Mouse (Mus musculus) CD4-positive, CD25-positive, alpha-beta regulatory T cell, adult 2 months (primary cell): ENCODE data around the gene Tmx1.

Experiments
- DNase-seq: peaks from one replicate; pipeline ENCODE4 v3.0.0-alpha.2; 2012; ENCODE audit warnings: low read depth, low spot score

Gene Tmx1

DNA sequence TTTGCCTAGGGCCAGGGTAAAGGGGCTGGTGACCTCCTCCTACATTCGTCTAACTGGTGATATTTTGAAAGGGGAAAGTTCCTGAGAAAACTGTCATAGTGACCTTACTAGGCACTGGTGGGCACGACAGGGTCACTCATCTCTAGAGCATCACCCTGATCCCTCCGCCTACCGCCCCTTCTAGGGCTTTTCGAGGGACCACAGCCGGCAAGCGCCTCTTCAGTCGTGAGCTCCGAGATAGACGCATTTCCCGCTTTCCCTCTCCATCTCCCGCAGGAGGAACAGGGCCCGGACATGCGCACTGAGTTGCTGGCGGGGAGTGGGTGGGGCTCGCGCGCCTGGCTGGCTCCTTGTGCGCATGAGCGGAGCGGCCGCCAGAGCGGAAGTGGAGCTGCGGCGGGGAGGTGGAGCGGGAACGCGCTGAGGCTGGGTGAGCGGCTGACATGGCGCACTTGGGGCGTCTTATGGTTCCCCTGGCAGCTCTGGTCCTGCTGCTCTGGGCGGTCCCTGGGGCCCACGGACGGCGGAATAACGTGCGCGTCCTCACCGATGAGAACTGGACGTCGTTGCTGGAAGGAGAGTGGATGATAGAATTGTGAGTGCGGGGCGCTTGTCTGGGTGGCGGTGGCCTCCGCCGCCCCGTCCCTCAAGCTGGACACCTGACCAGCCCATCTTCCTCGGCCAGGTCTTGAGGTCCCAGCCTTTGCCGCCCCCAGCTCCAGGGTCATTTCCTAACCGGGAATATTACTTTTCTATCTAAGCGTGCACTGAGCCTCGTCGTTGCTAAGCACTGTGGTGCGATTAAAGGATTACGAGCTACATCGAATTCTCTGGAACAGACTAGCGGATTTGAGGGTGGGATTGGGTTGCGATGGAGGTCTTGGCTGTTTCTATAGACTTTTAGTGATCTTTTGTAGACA, at the start of gene Tmx1:
TSS of gene Tmx1 (plus strand) at position 370 of the 920 bp plus-strand sequence.
- peak; percentile 97 for DNase-seq

GRCm38 (mm10) chr12:70404327-70404726, 48.6 kb upstream of the Tmx1 start:
- no peak for DNase-seq

- no peak for DNase-seq
Observed at GRCm38 (mm10) chr12:70408396-70408795, 44.5 kb upstream of the Tmx1 start.

DNA sequence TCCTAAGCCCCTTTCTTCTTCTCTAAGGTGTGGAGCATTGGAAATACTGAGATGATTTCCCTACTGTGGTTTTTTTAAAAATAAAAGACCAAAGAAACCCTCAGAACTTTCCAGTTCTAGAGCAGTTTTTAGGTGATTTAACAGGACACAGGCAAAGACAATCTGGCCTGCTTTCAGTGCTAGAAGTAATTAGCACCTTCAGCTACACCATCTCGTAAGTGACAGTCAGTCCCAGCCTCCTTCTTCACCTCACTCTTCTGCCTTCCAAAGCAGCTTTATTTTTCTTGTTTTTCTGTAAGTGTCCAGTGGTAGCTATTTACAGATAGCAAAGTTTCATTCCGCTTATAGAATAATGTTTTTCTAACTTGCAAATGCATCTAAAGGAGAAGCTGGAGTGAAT, 43.3 kb upstream of the Tmx1 start:
- DNase-seq: no peak

DNA sequence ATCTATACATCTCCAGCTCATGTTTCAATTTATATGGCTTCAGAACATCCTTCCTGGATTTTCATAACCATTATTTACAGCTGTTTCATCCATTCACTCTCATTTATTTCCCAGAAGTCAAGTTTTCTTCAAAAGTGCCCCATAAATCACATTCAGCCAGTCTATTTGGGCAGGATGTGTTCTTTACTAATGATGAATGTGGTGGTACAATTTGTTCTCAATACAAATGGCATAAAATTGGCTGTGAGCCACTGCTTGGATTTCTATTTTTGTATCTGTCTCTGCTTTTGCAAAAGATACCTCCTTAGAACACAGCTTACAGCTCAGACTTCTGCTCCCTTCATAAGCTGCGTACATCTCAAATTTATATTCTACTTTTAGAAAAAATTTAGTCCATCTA, 32.7 kb upstream of the Tmx1 start:
- no peak for DNase-seq

DNA sequence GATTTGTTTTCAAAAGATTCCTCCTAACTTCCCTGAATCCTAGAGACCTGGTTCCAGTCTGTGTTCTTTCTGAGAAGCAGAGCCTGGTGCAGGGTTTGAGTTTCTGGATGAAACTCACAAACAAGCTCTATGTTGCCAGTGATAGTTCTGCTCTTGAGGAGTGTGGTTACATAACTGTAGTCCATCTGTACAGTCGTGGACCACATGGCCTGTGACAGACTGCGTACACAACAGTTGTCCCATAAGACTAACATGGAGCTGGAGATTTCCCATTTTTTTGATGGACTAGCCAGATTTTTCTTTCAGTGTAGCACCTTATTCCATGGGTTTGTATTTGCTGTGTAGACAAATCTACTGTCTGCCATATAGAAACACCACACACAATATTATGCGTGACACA, 31.9 kb upstream of the Tmx1 start:
- no peak for DNase-seq

- DNase-seq: no peak
Observed at GRCm38 (mm10) chr12:70422322-70423118, 30.4 kb upstream of the Tmx1 start.

DNA sequence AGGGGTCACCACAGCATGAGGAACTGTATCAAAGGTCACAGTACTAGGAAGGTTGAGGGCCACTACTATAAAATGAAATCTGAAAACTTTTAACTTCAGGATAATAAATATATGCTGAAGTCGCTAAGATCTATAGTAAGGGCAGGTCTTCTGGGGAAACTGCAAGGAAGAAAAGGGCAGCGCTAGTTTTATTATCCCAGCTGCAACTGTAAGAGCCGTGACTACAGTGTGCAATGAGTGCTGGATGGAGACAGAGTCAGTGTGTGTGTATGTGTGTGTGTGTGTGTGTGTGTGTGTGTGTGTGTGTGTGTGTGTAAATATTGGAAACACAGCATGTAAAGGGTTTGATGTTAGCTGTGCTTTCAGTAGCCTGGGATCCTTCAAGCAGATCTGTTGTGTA, 25.0 kb upstream of the Tmx1 start:
- no peak for DNase-seq

GRCm38 (mm10) chr12:70429637-70430036, 23.3 kb upstream of the Tmx1 start:
- no peak for DNase-seq

GRCm38 (mm10) chr12:70430307-70430950, 22.5 kb upstream of the Tmx1 start:
- peak; percentile 67 for DNase-seq

DNA sequence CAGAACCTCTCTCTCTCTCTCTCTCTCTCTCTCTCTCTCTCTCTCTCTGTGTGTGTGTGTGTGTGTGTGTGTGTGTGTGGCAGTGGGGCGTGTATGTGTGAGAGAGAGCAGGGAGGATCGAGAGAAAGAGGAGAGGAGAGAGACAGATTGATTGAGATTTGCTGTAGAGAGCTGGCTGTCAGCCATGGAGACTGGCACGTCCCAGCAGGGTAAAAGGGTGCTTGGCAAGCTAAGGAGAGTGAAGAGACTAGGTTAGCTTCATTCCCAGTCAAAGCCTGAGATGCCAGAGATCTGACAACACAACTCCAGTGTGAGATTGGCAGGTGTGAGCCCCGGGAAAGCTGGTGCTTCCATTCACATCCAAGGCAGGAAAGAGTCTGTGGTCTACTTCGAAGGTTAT, 21.5 kb upstream of the Tmx1 start:
- DNase-seq: no peak

DNA sequence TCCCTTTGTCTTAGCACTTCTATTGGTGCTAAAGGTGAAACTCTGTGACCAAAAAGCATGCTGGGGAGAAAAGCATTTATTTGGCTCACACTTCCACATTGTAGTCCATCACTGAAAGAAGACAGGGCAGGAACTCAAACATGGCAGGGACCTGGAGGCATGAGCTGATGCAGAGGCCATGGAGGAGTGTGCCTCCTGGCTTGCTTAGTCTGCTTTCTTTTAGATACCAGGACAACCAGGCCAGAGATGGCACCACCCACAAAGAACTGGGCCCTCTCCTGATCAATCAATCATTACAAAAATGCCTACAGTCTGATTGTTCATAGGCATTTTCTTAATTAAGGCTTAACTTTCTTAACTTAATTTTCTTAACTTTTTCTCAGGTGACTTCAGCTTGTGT, 2.9 kb upstream of the Tmx1 start:
- no peak for DNase-seq

- no peak for DNase-seq
Observed at GRCm38 (mm10) chr12:70451533-70451932, 1.4 kb upstream of the Tmx1 start.

GRCm38 (mm10) chr12:70452143-70452542, 752 bp upstream of the Tmx1 start:
- no peak for DNase-seq

GRCm38 (mm10) chr12:70455226-70455625, 2.3 kb downstream of the Tmx1 start:
- DNase-seq: no peak

- no peak for DNase-seq
Observed at GRCm38 (mm10) chr12:70459546-70459945, 6.7 kb downstream of the Tmx1 start.

DNA sequence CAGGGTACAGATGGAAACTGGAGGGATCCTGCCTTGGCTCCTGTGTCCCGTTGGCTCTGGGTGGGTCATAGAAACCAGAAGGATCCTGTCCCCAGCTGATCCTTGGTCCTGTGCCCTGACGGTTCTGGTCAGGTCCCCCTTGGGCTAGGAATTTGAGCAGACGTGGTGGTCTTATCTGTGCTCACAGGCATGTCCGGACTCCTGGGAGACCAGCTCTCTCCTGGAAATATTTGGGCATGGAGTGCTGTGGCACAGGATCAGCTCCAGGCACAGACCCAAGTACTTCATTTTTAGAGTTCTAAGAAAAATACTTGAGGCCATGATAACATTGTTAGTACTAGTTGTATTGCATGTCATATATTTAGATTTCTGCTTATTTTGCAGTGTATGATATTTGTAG, 11.1 kb downstream of the Tmx1 start:
- no peak for DNase-seq

- no peak for DNase-seq
Observed at GRCm38 (mm10) chr12:70475336-70475735, 22.4 kb downstream of the Tmx1 start.

- peak; percentile 31 for DNase-seq
Observed at GRCm38 (mm10) chr12:70476884-70477576, 24.1 kb downstream of the Tmx1 start.

GRCm38 (mm10) chr12:70477593-70478287, 24.8 kb downstream of the Tmx1 start:
- DNase-seq: peak; percentile 61

DNA sequence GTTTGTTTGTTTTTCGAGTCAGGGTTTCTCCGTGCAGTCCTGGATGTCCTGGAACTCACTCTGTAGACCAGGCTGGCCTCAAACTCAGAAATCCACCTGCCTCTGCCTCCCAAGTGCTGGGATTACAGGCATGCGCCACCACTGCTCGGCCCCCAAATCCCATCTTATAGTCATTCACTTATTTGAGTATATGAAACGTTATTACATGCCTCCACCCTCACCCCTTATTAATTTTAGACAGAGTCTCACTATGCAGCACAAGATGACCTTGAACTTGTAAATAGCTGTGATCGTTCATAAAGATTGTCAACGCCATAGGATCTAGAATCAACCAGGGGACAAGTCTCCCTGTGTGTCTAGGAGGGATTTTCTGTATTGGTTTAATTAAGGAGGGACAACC, 33.1 kb downstream of the Tmx1 start:
- no peak for DNase-seq
